Mouse (Mus musculus): ENCODE data around the gene Setd4.
"Not testable (repeated sequence)": the region's sequence is repeated elsewhere in the genome, so short reads cannot be mapped to it uniquely, and the experiment has no call there.

The Setd4 gene

DNA sequence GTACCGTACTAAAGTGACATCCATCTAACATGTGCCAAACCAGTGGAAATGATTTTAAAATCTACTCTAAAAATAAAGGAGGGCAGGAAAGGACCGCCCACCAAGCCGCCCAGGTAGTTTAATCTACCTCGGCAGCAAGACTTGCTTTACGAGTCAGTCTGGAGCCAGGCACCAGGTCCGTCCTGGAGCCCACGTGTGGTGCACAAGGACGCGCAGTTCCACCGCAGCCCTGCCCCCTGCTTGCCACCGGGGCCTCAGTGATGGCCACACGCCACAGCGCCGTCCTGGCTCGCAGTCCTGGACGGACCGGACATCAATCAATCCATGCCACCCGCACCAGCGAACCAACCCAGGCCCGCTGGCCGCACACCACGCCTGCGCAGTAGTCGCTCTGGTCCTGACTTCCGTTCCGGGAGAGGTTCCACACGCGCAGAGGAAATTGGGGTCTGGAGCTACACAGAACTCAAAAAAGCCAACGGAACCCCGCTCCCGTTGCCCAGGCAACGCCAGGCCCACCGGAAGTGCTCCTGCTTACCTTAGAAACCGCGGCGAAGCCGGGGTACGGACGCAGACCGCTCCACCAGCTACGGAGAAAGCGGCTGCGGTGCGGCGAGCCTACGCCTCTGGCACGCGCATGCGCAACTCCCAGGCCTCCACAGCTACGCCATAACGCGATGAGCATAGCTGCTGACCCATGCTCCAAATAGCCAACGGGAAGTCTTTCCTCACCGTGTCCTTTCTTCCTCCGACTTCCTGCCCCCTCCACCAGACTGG, at the start of gene Setd4:
Setd4 (minus strand) TSS at position 625 of the 774 bp plus-strand sequence.
- peak; percentile 95 for DNase-seq (ENCODE audit: low read depth, low spot score)

DNA sequence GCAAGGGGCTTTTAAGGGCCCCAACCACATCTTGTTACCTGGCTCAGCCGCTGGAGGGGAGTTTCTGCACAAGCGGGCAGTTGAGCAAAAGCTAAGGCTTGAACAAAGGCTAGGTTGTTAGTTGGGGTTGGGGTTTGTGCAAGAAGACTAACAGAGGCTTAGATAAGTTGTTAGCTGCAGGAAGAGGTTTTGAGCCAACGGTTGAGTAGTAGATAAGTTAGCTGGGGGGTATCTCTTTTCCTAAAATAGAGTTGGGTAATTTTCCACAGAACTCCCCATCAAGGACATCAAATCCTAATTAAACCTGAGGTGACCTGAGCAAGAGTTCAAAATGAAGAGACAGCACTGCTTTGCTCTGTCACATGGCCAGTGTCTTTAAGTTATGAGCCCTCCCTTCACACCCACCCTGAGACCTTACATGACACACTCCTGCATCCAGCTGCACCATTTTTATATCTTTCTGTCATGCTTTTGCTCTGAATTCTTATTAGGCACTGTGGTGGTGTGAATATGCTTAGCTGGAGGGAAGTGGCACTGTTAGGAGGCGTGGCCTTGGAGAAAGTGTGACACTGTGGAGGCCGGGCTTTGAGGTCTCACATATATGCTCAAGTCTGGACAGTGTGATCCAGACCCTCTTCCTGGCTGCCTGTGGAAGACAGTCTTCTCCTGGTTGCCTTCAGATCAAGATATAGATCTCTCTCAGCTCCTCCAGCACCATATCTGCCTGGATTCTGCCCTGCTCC, 44.7 kb upstream of the Setd4 start:
- DNase-seq (ENCODE audit: low read depth, low spot score): no peak

DNA sequence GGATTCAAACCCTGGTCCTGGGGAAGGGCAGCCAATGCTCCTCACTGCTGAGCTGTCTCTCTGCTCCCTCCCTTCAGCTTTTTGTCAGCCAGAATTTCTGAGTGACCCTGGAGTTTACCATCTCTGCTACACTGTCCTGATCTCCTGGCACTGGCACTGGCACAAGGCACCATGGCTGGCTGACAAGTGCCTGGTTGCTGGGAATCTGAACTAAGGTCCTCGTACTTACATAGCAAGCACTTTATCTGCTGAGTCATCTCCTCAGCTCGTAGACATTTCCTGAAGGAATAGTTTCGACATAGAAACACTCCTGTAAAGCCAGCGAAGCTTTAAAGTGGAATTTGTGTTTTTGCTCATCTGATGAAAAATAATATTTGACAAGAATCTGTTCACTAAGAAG, 40.1 kb upstream of the Setd4 start:
- DNase-seq (ENCODE audit: low read depth, low spot score): no peak

DNA sequence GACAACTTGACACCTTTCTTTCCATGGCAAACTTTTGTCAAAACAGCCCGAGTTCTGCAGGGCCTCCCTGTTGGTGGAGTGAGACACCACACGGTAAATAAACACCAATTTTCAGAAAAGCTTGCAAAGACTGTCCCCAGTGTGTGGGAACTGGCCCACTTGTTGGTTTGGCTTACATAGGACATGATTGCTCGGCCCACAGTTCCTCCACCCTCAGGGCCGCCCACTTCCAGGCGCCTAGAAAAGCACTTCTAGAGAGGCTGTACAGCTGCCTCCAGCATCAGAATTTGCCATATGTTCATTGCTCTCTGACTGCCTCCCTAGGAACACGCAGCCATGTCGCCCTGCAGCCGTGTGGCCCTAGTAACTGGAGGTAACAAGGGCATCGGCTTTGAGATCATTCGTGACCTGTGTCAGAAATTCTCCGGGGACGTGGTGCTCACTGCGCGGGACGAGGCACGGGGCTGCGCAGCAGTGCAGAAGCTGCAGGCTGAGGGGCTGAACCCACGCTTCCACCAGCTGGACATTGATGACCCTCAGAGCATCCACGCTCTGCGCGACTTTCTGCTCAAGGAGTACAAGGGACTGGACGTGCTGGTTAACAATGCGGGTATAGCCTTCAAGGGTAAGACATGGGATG, 24.0 kb upstream of the Setd4 start, which contains the start of gene Gm5678:
Gm5678 (plus strand) TSS at position 337 of the 640 bp plus-strand sequence.
- no peak for DNase-seq (ENCODE audit: low read depth, low spot score)

DNA sequence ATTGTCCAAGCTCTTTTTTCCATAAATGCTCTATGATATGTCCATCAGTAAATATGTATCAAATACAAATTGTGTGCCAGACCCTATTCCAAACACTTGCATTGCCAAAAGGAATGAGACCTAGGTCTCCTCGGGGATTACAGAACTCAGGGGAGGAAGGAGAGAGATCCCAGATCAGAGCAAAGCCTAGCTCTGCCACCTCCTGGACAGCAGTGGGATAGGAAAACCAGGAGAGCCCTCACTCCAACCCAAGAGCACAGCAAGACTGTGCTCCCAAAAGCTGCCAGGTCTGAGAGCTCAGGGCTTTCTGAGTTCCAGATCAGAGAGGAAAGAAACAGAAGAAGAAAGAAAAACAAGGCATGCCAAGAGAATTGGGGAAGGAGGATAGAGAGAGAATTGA, 22.9 kb upstream of the Setd4 start:
- peak; percentile 46 for DNase-seq (ENCODE audit: low read depth, low spot score)

DNA sequence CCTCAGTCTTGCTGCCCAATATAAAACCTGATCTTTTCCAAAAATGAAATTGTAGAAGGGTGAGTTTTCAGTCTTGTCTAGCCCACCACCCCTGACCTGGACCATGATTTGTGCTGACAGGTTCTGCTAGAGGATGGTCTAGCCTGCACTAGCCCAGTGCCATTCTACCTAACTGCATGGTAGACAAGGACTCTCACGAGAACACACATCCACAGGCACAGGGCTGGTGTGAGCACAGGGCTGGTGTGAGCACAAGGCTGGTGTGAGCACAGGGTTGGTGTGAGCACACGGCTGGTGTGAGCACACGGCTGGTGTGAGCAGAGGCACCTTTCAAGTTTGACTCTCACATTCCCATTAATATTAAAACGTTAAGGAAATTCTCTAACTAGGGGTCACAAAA, 20.8 kb upstream of the Setd4 start:
- DNase-seq (ENCODE audit: low read depth, low spot score): no peak

DNA sequence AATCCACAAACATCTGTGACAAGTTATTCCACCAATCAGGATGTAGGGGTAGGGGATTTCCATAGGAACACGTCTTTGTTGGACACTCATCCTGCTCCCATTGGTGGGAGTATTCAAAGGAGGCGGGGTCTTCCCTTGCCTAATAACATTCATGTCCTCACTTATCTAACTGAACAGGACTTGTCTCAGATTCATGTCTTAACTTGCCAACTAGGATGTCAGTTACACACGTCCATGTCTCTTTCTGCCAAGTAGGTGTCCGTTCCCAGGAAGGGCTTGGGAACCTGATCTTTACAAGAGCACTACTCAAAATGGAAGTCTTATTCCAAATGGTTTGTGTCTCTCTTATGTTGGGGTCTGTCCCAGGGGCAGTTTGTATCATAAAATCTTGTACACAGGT, 19.9 kb upstream of the Setd4 start:
- DNase-seq (ENCODE audit: low read depth, low spot score): not testable (repeated sequence)

DNA sequence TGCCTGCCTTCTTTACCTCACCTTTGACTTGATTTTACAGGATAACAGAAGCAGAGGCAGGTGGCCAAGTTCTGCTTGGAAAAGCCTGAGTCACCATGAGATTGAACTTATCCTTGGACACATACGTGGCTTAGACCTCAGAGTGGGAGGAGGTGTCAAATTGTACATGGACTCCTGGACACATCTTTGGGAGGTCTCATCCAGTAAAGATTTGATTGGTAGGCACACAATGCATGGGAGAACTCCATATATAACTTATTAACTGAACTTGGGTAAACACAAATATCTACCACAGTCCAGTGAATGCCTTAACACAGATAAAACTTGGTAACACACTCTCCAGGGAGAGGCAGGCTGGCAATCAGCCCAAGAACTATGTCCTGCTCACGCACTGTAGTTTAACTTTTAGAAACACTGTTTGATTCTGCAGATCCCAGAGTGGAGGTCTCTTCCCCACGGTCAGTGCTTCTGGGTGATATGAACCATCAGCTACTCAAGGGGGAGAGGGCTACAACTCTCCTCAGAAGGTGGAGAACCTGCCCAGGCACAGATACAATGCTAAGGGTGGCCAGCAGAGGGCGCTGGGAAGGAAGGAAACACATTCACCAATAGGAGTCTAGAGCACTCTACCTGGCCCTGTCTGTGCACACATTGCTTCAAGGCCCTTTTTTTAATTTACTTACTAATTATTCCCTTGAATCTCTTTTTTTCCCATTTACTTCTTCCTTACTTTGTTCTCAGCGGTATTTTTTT, 11.4 kb upstream of the Setd4 start:
- DNase-seq (ENCODE audit: low read depth, low spot score): peak; percentile 70

DNA sequence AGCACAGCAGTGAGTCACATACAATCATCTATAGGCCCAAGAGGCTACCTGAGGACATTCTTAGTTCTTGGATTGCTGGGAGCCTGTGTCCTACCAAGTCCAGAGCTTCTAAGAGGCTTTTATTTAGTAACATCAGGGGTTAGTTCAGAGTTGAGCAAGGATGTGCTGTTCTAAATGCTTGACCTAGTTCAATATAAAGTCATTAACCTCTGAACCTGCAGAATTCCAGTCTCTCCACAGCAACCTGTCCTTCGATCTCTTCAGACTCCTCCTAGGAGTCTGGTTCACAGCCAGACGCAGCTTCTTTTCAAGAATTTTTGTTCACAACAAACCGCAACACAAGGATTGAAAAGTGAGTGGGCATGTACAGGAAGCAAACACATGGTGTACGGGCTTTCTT, 7.1 kb upstream of the Setd4 start:
- DNase-seq (ENCODE audit: low read depth, low spot score): no peak

DNA sequence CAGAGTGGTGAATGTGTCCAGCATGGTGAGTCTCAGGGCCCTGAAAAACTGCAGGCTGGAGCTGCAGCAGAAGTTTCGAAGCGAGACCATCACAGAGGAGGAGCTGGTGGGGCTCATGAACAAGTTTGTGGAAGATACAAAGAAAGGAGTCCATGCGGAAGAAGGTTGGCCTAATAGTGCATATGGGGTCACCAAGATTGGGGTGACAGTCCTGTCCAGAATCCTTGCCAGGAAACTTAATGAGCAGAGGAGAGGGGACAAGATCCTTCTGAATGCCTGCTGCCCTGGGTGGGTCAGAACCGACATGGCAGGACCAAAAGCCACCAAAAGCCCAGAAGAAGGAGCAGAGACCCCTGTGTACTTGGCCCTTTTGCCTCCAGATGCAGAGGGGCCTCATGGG, 5.9 kb upstream of the Setd4 start:
- no peak for DNase-seq (ENCODE audit: low read depth, low spot score)

DNA sequence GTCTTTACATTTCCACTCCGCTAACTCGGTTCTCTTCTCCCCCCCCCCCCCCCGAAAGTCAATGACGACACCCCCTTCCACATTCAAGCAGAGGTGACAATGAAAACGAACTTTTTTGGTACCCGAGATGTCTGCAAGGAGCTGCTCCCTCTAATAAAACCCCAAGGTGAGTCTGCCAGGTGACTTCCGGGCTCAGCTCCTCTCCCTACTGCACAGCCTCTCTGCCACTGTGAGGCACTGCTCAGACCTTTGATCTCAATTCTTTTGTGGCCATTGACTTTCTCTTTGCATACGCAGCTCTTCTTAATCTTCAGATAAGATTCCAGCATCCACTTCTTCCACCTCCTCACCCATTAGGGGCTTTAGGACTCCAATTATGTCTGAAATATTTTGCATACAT, 4.9 kb upstream of the Setd4 start:
- peak; percentile 3 for DNase-seq (ENCODE audit: low read depth, low spot score)

DNA sequence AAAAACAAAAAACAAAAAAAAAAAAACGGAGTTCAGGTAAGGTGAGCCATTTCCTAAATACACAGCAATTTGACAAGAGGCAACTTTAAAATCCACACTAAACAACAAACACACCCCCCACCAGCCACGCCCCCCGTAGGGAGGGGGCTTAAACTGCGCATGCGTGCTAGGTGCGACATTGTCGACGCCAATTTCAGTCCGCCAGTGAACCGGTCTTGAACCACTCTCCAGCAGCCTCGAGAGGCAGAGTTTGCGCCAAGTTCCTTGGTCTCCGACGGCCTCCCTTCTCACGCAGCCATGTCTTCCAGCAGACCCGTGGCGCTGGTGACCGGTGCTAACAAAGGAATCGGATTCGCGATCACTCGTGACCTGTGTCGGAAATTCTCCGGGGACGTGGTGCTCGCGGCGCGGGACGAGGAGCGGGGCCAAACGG, 3.8 kb upstream of the Setd4 start:
- DNase-seq (ENCODE audit: low read depth, low spot score): peak; percentile 92

DNA sequence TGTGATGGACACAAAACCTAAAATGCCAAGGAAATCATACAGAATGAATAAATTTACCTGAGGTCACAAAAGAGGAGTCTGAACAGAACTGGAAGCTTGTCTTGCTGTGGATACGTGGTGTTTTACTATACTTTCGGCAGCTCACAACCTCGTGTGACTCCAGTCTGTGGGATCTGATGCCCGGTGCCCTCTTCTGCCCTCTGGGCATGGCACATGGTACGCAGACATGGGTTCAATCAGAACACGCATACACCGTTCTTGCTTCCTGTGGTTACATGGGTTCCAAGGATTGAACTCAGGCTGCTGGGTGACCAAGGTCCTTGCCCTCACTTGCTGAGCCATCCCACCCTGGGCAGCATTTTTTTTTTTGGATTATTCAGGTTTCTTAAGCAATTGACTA, 2.3 kb upstream of the Setd4 start:
- DNase-seq (ENCODE audit: low read depth, low spot score): no peak

DNA sequence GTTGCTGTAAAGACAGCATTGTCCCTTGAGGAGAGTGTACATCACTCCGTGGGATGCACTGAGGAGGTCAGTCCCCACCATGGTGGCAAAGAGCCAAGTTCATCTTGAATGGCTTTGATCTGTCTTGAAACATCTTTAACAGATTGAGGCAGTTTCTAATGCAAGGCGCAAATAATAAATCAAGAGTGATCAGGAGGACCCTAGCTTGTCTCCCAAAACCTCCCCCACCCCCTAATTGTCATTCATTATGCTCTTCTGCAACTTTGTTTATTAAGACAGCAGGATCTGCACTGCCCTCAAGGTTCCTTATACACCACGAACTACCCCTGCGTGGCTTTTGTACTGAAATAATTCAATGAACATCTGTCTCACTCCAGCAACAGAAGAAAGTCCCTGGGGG, 1.7 kb upstream of the Setd4 start, which contains the start of gene Cbr1:
Cbr1 (plus strand) TSS at position 301 of the 400 bp plus-strand sequence.
- DNase-seq (ENCODE audit: low read depth, low spot score): peak; percentile 1

DNA sequence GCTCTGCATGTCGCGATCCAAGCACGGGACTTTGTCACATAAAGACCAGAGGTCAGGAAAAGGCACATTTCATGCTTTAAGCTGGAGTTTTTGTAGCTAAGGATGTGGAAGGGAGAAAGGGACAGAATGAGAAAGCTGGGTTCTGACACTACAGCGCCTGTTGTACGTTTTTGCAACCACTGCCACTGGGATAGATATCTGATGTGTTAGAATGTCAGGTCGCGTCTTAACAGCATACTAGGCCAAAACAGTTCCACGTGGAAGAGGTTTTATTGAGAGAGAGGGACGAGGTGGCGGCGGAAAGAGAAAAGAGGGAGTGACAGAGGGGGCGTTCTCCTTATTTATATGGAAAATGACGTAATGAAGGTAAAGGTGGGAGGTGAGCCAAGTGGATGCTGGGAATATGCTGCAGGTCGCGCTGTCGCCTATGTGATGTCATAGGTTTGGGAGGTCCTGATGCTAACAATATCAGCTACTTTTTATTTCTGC, 662 bp upstream of the Setd4 start:
- peak; percentile 88 for DNase-seq (ENCODE audit: low read depth, low spot score)

DNA sequence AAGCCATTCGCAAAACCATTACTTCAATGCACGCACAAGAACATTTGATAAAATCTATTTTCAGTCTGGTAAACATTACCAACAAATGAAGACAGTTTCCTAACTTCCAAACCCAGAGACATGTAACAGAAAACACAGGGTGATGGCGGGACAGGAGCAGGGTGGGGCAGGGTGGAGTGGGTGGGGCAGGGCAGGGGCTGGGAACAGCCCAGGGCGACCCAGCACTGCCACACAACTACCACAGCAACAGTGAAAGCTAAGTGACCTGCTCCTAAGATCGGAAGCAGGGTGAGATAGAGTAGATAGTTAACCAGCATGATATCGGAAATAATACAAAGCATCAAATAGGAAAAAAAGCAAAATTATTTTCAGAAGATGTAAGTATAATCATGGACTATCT, 4.4 kb downstream of the Setd4 start:
- no peak for DNase-seq (ENCODE audit: low read depth, low spot score)

DNA sequence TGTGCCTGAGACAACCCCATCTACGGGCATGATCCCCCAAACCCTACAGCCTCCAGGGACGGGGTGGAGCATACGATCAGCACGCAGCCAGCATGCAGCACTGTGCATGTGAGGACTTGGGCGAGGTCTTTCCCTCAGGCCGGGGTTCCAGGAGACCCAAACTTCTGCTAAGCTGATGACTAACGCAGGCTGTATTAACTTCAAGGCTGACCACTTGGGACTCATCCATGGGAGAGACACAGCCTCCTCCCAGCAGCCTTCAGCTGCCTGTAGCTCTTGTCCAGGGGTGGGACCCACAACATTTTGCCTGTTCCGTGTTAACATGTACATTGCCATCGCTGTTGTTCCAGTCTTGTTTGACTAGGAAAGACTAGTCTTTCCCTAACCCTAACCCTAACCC, 6.3 kb downstream of the Setd4 start:
- DNase-seq (ENCODE audit: low read depth, low spot score): no peak

DNA sequence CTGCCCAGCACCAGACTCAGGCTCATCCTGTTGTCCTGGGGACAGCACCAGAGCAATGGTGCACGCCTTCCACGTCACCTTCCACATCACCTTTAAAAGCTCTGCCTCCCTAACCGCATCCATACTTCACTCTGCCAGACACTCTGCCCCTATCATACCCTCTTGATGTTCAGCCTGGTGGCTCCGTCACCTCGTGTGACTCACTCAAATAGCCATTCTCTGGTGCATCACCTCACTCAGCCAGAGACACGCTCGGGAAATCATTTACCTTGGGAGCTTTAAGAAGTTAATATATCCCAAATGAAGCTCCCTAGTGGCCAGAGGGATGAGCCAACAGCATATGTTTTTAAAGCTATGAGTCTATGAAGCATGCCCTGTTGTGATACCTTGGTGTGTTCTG, 7.1 kb downstream of the Setd4 start:
- no peak for DNase-seq (ENCODE audit: low read depth, low spot score)

DNA sequence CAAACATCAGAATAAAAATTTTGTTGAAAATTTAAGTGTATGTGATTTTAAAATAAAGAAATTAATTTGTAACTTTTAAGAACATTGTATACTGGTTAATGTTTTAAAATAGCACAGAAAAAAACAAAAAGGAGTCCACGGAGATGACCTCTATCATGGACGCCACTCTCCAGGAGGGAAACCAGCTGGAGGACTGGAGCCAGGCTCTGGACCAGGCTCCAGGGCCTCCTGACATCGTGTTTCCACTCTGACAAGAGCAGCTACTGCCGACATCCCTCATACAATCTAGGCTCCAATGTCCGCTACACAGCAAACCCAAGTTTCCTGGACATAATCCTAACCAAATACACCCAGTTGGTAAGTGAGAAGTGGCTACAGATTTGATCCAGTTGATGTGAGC, 8.1 kb downstream of the Setd4 start:
- DNase-seq (ENCODE audit: low read depth, low spot score): no peak

DNA sequence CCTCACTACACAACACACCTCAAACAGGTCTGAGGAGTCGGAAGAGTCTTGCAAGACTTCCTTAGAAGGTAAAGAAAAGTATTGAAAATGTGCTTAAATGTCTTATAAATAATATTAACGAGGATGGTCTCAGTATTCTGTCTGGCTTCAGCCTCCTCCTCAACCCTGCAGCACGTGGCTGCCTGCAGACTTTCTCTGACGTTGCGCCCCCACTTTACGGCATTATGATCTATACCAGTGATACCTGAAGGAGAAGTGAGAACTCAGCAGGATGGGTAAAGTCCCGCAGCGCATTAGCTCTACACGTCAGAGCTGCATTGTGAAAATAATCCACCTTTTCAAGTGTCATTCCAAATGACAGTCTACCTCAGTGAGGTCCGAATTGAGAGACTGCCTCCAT, 9.4 kb downstream of the Setd4 start:
- no peak for DNase-seq (ENCODE audit: low read depth, low spot score)

DNA sequence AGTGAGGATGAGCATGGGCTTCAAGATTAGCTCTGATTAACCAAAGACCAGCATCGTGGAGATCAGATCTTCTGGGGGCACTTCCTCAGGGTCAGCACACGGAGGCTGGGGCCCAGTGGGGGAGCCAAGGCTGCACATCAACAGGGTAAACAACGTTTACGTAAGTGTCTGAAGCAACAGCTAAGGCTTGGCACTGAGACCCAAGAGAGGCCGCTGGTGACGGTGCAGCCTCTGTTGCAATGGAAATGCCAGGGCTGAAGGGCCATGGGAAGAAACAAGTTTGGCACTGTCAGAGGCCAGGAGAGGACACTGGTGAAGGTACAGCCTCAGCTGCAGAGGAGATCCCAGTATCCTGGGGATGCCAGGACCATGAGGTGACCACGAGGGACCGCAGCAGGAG, 10.5 kb downstream of the Setd4 start:
- no peak for DNase-seq (ENCODE audit: low read depth, low spot score)

DNA sequence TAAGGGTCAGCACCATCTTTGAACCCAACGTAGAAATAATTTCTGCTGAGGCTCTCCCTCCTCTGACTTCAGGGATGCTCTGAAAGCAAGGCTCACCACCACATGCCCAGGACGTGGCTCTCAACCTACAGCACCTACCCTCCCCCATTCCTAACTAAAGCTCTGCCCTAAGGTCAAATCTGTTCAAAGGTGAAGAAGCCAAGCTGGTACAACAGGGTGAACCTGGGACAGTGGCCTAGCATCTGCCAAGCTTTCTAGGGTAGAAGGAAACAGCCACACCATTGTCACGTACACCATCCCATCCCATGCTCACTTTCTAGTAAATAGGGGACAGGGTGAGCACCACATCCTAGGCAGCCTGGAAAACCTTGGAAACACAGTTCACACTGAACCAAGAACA, 11.2 kb downstream of the Setd4 start:
- no peak for DNase-seq (ENCODE audit: low read depth, low spot score)

All from ES-CJ7 (cell line).